Mouse (Mus musculus) neural tube, embryonic 14.5 days (tissue): ENCODE measurements around the gene Zfp3. TPM values are rescaled to one million over a fixed set of nuclear protein-coding genes. Genes with fewer than 3 reads are reported as not detected.

Experiments
- microRNA-seq: library from miRNA; unstranded; fragments of <30 nt; microRNA quantifications from one replicate; pipeline ENCODE4, GENCODE M21; 2016
- polyA plus RNA-seq: library from polyadenylated mRNA; unstranded; fragments of >200 nt; fragmentation: Nextera tagmentation; extraction: Ambion mirVana; gene quantifications from 2 replicates; pipeline ENCODE4 v1.2.1, GENCODE M21; 2014

The Zfp3 gene
- polyA plus RNA-seq, 1 experiment from 2014 or later, result 19.8 TPM

Small RNA genes within 50 kb of the gene (microRNA-seq; reads per million reads assigned to microRNA genes)
- not detected for gene Gm22760

Other genes with a start within 250 kb of the Zfp3 start
- gene Vmo1, start 249.6 kb upstream of the Zfp3 start, polyA plus RNA-seq, result not detected in 2 replicates
- gene Gltpd2, start 245.0 kb upstream of the Zfp3 start, polyA plus RNA-seq, result 0.27 TPM in 1 of 2 replicates, not detected in the other
- gene Psmb6, start 238.8 kb upstream of the Zfp3 start, polyA plus RNA-seq, result 743 and 801 TPM in 2 replicates
- not detected in 2 replicates for gene Gm40193, start 231.3 kb upstream of the Zfp3 start, polyA plus RNA-seq
- 13.7 and 16.6 TPM in 2 replicates for gene Pld2, start 224.1 kb upstream of the Zfp3 start, polyA plus RNA-seq
- gene Mink1, start 201.3 kb upstream of the Zfp3 start, polyA plus RNA-seq, result 20.2 and 22.0 TPM in 2 replicates
- gene 4930544D05Rik, start 148.4 kb upstream of the Zfp3 start, polyA plus RNA-seq, result not detected in 2 replicates
- gene Chrne, start 145.0 kb upstream of the Zfp3 start, polyA plus RNA-seq, result 0.22 TPM in 1 of 2 replicates, not detected in the other
- gene Gp1ba, start 125.1 kb upstream of the Zfp3 start, polyA plus RNA-seq, result 0.27 and 0.31 TPM in 2 replicates
- gene Rnf167, start 117.0 kb upstream of the Zfp3 start, polyA plus RNA-seq, result 98.6 and 110 TPM in 2 replicates
- gene Slc25a11, start 116.7 kb upstream of the Zfp3 start, polyA plus RNA-seq, result 156 and 172 TPM in 2 replicates
- gene Pfn1, start 109.6 kb upstream of the Zfp3 start, polyA plus RNA-seq, result 578 and 686 TPM in 2 replicates
- 8.3 and 10.1 TPM in 2 replicates for gene Eno3, start 107.0 kb upstream of the Zfp3 start, polyA plus RNA-seq
- 136 and 151 TPM in 2 replicates for gene Spag7, start 94.8 kb upstream of the Zfp3 start, polyA plus RNA-seq
- 24.9 and 29.0 TPM in 2 replicates for gene Camta2, start 76.1 kb upstream of the Zfp3 start, polyA plus RNA-seq
- gene Inca1, start 64.1 kb upstream of the Zfp3 start, polyA plus RNA-seq, result 1.4 and 1.5 TPM in 2 replicates
- gene Kif1c, start 63.7 kb upstream of the Zfp3 start, polyA plus RNA-seq, result 3.1 and 3.2 TPM in 2 replicates
- gene Scimp, start 48.4 kb downstream of the Zfp3 start, polyA plus RNA-seq, result not detected in 2 replicates
- gene Rabep1, start 80.6 kb downstream of the Zfp3 start, polyA plus RNA-seq, result 80.7 and 80.9 TPM in 2 replicates
- gene Nup88, start 205.8 kb downstream of the Zfp3 start, polyA plus RNA-seq, result 130 and 131 TPM in 2 replicates
- 64.5 and 70.6 TPM in 2 replicates for gene Rpain, start 206.0 kb downstream of the Zfp3 start, polyA plus RNA-seq
- gene C1qbp, start 218.8 kb downstream of the Zfp3 start, polyA plus RNA-seq, result 173 and 177 TPM in 2 replicates
- 16.8 and 19.3 TPM in 2 replicates for gene Dhx33, start 240.2 kb downstream of the Zfp3 start, polyA plus RNA-seq